8 mouse cellular contexts compared by ENCODE assay signal in the genomic region with DNA sequence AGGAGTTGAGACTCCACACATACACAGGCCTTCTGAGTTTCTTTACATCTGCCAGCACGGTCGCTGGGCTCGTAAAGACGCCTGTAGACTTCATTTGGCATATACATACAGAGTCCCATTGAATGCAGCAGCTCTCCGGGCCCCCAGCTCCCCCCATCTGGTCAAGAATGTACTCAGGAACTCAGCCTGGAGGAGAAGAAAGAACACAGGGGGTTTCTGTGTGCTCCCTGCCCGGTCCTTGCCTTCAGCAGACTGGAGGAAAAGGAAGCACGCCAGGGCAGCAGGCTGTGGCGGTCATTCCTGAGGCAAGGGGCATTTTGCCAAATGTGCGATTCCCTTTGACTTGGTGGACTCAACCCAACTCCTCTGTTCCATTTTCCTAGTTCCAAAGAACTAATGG. TPM values are rescaled to one million over a fixed set of nuclear protein-coding genes. Genes with fewer than 3 reads are reported as not detected.
DNase-seq lines count a peak whose midpoint lies in the region; ATAC-seq lines count a peak whose summit lies in the region.

No protein-coding gene starts in this region.

- no peaks in the 10 kb centered on the region; the same call in 1 of the 2 replicates for H3K36me3 ChIP-seq in intestine, embryonic 16.5 days (ENCODE audit: control insufficient read depth, insufficient read depth, low read length)
- no peaks in the 10 kb centered on the region for H3K36me3 ChIP-seq in intestine, embryonic 15.5 days

- ATAC-seq in intestine, embryonic 16.5 days, result no peak
- ATAC-seq in intestine, embryonic 15.5 days, result no peak

- peak overlapping the region; percentile 45 for H3K27ac ChIP-seq in intestine, embryonic 16.5 days (ENCODE audit: low read length)
- no peak overlapping the region for H3K27ac ChIP-seq in intestine, embryonic 15.5 days

- peak; percentile 42 to 50 for DNase-seq in cerebellum, postnatal 36 days
- DNase-seq in heart, adult 9 months (ENCODE audit: low spot score in 2 of 2), result peak; percentile 50 to 63
- DNase-seq in kidney, postnatal 25 days, result peak; percentile 87 to 89
- peak; percentile 62 for DNase-seq in lung, postnatal 25 days (ENCODE audit: low spot score)
- no peak for DNase-seq in thymus, postnatal 36 days
- DNase-seq in spleen, postnatal 4 days (ENCODE audit: low spot score in 2 of 2), result no peak

- H3K9ac ChIP-seq in intestine, embryonic 16.5 days (ENCODE audit: low read depth, low read length), result no peak overlapping the region
- H3K9ac ChIP-seq in intestine, embryonic 15.5 days, result no peak overlapping the region

- no peaks in the 10 kb centered on the region for H3K27me3 ChIP-seq in intestine, embryonic 16.5 days (replicated peaks; ENCODE audit: control insufficient read depth, insufficient read depth, low read length)
- no peaks in the 10 kb centered on the region for H3K27me3 ChIP-seq in intestine, embryonic 15.5 days (replicated peaks)

- no peak overlapping the region for H3K4me2 ChIP-seq in intestine, embryonic 16.5 days (ENCODE audit: low read depth, low read length)
- H3K4me2 ChIP-seq in intestine, embryonic 15.5 days (replicated peaks), result no peak overlapping the region

- no peaks in the 10 kb centered on the region for H3K9me3 ChIP-seq in intestine, embryonic 16.5 days (ENCODE audit: control insufficient read depth, low read length)
- H3K9me3 ChIP-seq in intestine, embryonic 15.5 days, result no peaks in the 10 kb centered on the region

- H3K4me1 ChIP-seq in intestine, embryonic 16.5 days (ENCODE audit: control insufficient read depth, insufficient read depth, low read length), result peaks cover 16% of the 10 kb centered on the region
- H3K4me1 ChIP-seq in intestine, embryonic 15.5 days (replicated peaks), result peaks cover 14% of the 10 kb centered on the region

- no peak overlapping the region for H3K4me3 ChIP-seq in intestine, embryonic 16.5 days (ENCODE audit: low read length)
- no peak overlapping the region for H3K4me3 ChIP-seq in intestine, embryonic 15.5 days (replicated peaks)

- WGBS in intestine, embryonic 16.5 days, result 76% methylated on average over 9 of the region's 9 CpGs
- WGBS in intestine, embryonic 15.5 days, result 74% methylated on average over 9 of the region's 9 CpGs

RNA-seq across cellular contexts. Expression of gene Tcf7l1, which starts 20.2 kb away (rescaled TPM):
- 8.5 and 11.2 TPM in 2 replicates for polyA plus RNA-seq in intestine, embryonic 16.5 days (2015; fragmentation: Nextera tagmentation; extraction: Ambion mirVana)
- polyA plus RNA-seq in intestine, embryonic 15.5 days (2015; fragmentation: Nextera tagmentation; extraction: Ambion mirVana), result 15.0 and 16.2 TPM in 2 replicates

Comparison
In these comparisons a context has a peak if more than half of its experiments do, and no peak if none do; other contexts are left out.
1. DNase-seq: peak in cerebellum, postnatal 36 days (2 of 2), heart, adult 9 months (2 of 2), kidney, postnatal 25 days (2 of 2) and lung, postnatal 25 days (single experiment); none in thymus, postnatal 36 days (0 of 2) and spleen, postnatal 4 days (0 of 2).